Mouse (Mus musculus) ES-E14 (cell line): ENCODE results near the gene Cybrd1.

Experiments used
- MAFK ChIP-seq: IDR thresholded peaks from 2 replicates; pipeline ENCODE4 v1.6.1; 2014; ENCODE audit warnings: mild to moderate bottlenecking, low read depth, low read length, inconsistent platforms; ENCODE audit not compliant: insufficient read depth
- ZC3H11A ChIP-seq: IDR thresholded peaks from 2 replicates; pipeline ENCODE4 v1.6.1; 2012; ENCODE audit warnings: low read depth, mild to moderate bottlenecking, inconsistent platforms, low read length, borderline replicate concordance

DNA sequence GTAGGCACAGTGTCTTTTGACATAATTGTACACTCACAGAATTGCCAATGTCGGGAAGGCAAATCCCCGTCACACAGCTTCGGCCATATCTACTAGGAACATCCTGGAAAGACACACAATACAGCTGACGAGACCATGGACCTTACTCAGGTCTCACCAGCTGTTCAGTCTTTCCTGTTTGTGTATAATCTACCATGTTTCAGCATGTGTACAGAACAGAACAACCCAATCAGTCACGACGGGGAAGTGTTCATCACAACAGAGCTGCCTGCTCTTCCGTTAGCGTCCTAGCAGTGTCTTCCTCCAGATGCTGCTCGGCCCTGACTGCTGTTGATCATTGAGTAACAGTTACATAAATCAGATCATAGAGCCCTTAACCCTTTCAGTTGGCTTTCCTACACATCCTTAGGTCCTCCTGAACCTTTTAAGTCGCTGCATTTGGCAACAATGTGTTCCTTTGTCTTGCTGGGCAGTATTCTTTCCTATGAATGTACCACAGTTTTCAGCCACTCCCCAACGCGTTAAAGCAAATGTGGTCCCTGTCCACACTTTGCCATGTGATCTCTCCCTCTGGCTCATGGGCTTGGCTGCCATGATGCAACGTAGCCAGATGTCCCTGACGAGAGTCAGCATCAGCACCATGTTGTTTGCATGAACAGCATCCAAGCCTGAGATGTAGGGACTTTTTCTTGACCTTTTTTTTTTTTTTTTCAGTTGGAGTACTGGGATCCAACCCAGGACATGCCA lies 12.1 kb upstream of the Cybrd1 start:
- no peak for TF ChIP-seq ZC3H11A
- TF ChIP-seq MAFK, result no peak
